ENCODE assay signal across 9 mouse cellular contexts in genomic region chr7:45708221-45708761, GRCm38 (mm10). TPM values are rescaled to one million over a fixed set of nuclear protein-coding genes. Genes with fewer than 3 reads are reported as not detected.
DNase-seq lines count a peak whose midpoint lies in the region; ATAC-seq and TF ChIP-seq lines count a peak whose summit lies in the region.
"Had no signal": no experiment of that assay in that cellular context is flagged by ENCODE, and none has a peak within 500 bp of the region (broad histone marks: within the 10 kb centered on the region; RNA-seq: fewer than 3 reads in every experiment).

No protein-coding gene starts in this region.

- H3K36me3 ChIP-seq in heart, embryonic 14.5 days (ENCODE audit: control insufficient read depth, insufficient read depth, low read length): peaks cover 38% of the 10 kb centered on the region
- no peaks in the 10 kb centered on the region for H3K36me3 ChIP-seq in myocyte (ENCODE audit: control insufficient read depth, insufficient read depth)

- peak overlapping the region; percentile 96 for H3K4me2 ChIP-seq in heart, embryonic 14.5 days (ENCODE audit: low read length)
- H3K4me2 ChIP-seq in myocyte (ENCODE audit: low read depth): peak overlapping the region; percentile 73

- peak overlapping the region; percentile 99 for H3K27ac ChIP-seq in layer of hippocampus, adult 2 months
- peak overlapping the region; percentile 82 for H3K27ac ChIP-seq in cortical plate, adult 2 months (ENCODE audit: insufficient read depth, low read length)
- no peak overlapping the region for H3K27ac ChIP-seq in heart, embryonic 14.5 days (replicated peaks in 1 of 2; ENCODE audit: control insufficient read depth in 1 of 2, insufficient read depth in 1 of 2, low read depth in 2 of 2, low read length in 2 of 2)

- no peak overlapping the region for H3ac ChIP-seq in myocyte (ENCODE audit: control insufficient read depth, insufficient read length)

- no peaks in the 10 kb centered on the region for H3K27me3 ChIP-seq in heart, embryonic 14.5 days (ENCODE audit: control insufficient read depth, insufficient read depth, low read length)
- H3K27me3 ChIP-seq in myocyte (ENCODE audit: control insufficient read depth, insufficient read depth, insufficient read length): no peaks in the 10 kb centered on the region
- H3K27me3 ChIP-seq: Patski had no signal

- no peak for TF ChIP-seq CTCF in layer of hippocampus, adult 2 months (conservative IDR thresholded peaks at IDR 0.05)
- no peak for TF ChIP-seq CTCF in cortical plate, adult 2 months (IDR thresholded peaks at IDR 0.05; ENCODE audit: extremely low read depth, insufficient read depth, low read length)

- H3K4me3 ChIP-seq in layer of hippocampus, adult 2 months: peak overlapping the region; percentile 72
- H3K4me3 ChIP-seq in cortical plate, adult 2 months (ENCODE audit: insufficient read depth, low read length): peak overlapping the region; percentile 97; the same call in 1 of the 2 replicates
- 0 out of 4 replicates have a peak overlapping the region, but pooled peaks of 1 of the 2 experiments have one; percentile 74 for H3K4me3 ChIP-seq in heart, embryonic 14.5 days (ENCODE audit: control insufficient read depth in 1 of 2, insufficient read depth in 1 of 2, low read depth in 1 of 2, low read length in 2 of 2)
- peak overlapping the region; percentile 51 for H3K4me3 ChIP-seq in myocyte

- no peak for DNase-seq in layer of hippocampus, adult 2 months (ENCODE audit: low spot score in 2 of 2)
- DNase-seq in layer of hippocampus, adult 8-10 months (ENCODE audit: low spot score in 2 of 2): no peak
- DNase-seq in kidney, postnatal 10 days: peak; percentile 64
- no peak for DNase-seq in c-Kit-positive CD71-positive TER-119-positive erythroid progenitor cells, embryonic 14.5 days (ENCODE audit: low spot score)
- no peak for DNase-seq in layer of hippocampus, postnatal 36 days

- H3K4me1 ChIP-seq in cortical plate, adult 2 months (ENCODE audit: control insufficient read depth, insufficient read depth, low read length): peaks cover 11% of the 10 kb centered on the region
- H3K4me1 ChIP-seq in heart, embryonic 14.5 days (ENCODE audit: control insufficient read depth in 2 of 2, insufficient read depth in 2 of 2, low read length in 2 of 2): peaks cover 21 to 38% of the 10 kb centered on the region in 2 experiments

- no peak for ATAC-seq in heart, embryonic 14.5 days (ENCODE audit: insufficient number of reproducible peaks, insufficient read depth, low FRiP score, low read depth)
- ATAC-seq: Patski had no signal

- WGBS in heart, embryonic 14.5 days: 46% methylated on average over 13 of the region's 13 CpGs

- TF ChIP-seq POLR2A in cortical plate, adult 2 months (IDR thresholded peaks at IDR 0.05; ENCODE audit: extremely low read depth, insufficient read depth, low read length): peak; percentile 26; the same call in 1 of the 2 replicates
- no peak for TF ChIP-seq POLR2A in myocyte (IDR thresholded peaks at IDR 0.05; ENCODE audit: insufficient read length, low read depth)

- H3K9me3 ChIP-seq in heart, embryonic 14.5 days (ENCODE audit: control insufficient read depth, low read length): no peaks in the 10 kb centered on the region

- 0 out of 2 replicates have a peak overlapping the region, but pooled peaks have one; percentile 14 for H3K9ac ChIP-seq in heart, embryonic 14.5 days (ENCODE audit: low read length)

- no peaks in the 10 kb centered on the region for H3K79me2 ChIP-seq in myocyte (ENCODE audit: control insufficient read depth, insufficient read depth)

TF ChIP-seq in myocyte, 11 proteins besides CTCF, POLR2A, EP300 and RAD21:
- TF ChIP-seq POLR2AphosphoS2 (IDR thresholded peaks at IDR 0.05; ENCODE audit: insufficient read length, low read depth) (peak; percentile 84), MYOG (IDR thresholded peaks at IDR 0.05; ENCODE audit: control insufficient read depth in 1 of 3, insufficient read depth in 1 of 3, insufficient read length in 2 of 3, low read depth in 2 of 3) (no peak)

RNA-seq across cellular contexts. Expression of gene Dbp, which starts 3.4 kb away (rescaled TPM):
- total RNA-seq in layer of hippocampus, adult 2 months (2021): 10 to 100 TPM; 69.2 to 72.8 TPM
- total RNA-seq in layer of hippocampus, adult 8-10 months (2022): 100 to 1,000 TPM in 2 of 4 experiments, 10 to 100 TPM in 2; 76.7 to 136 (median 109) TPM
- polyA plus RNA-seq in cortical plate, adult 2 months (2012; rRNA removed): 251 and 257 TPM in 2 replicates
- 4.5 and 7.3 TPM in 2 replicates for polyA plus RNA-seq in heart, embryonic 14.5 days (2014; fragmentation: Nextera tagmentation; extraction: Ambion mirVana)
- 26.2 TPM for polyA plus RNA-seq in myocyte (2012; fragmentation: generic; extraction: Trizol)
- 10 to 100 TPM; 49.8 to 51.5 TPM for total RNA-seq in layer of hippocampus, postnatal 36 days (2021)

RNA-seq across cellular contexts. Expression of gene Rpl18, which starts 7.0 kb away (rescaled TPM):
- total RNA-seq in layer of hippocampus, adult 2 months (2021): 100 to 1,000 TPM; 342 to 353 TPM
- total RNA-seq in layer of hippocampus, adult 8-10 months (2022): 100 to 1,000 TPM; 385 to 434 (median 409) TPM
- polyA plus RNA-seq in cortical plate, adult 2 months (2012; rRNA removed): 255 and 261 TPM in 2 replicates
- polyA plus RNA-seq in heart, embryonic 14.5 days (2014; fragmentation: Nextera tagmentation; extraction: Ambion mirVana): 666 and 743 TPM in 2 replicates
- polyA plus RNA-seq in myocyte (2012; fragmentation: generic; extraction: Trizol): 3,224 TPM
- 100 to 1,000 TPM; 372 to 375 TPM for total RNA-seq in layer of hippocampus, postnatal 36 days (2021)

RNA-seq across cellular contexts. Expression of gene Car11, which starts 8.6 kb away (rescaled TPM):
- 100 to 1,000 TPM; 184 to 211 TPM for total RNA-seq in layer of hippocampus, adult 2 months (2021)
- total RNA-seq in layer of hippocampus, adult 8-10 months (2022): 100 to 1,000 TPM; 158 to 230 (median 187) TPM
- polyA plus RNA-seq in cortical plate, adult 2 months (2012; rRNA removed): 351 and 377 TPM in 2 replicates
- 6.8 and 8.0 TPM in 2 replicates for polyA plus RNA-seq in heart, embryonic 14.5 days (2014; fragmentation: Nextera tagmentation; extraction: Ambion mirVana)
- polyA plus RNA-seq in myocyte (2012; fragmentation: generic; extraction: Trizol): 3.6 TPM
- total RNA-seq in layer of hippocampus, postnatal 36 days (2021): 100 to 1,000 TPM; 191 to 217 TPM

RNA-seq across cellular contexts. Expression of gene Sphk2, which starts 9.5 kb away (rescaled TPM):
- 10 to 100 TPM; 32.3 to 35.8 TPM for total RNA-seq in layer of hippocampus, adult 2 months (2021)
- 10 to 100 TPM; 28.1 to 36.7 (median 32.7) TPM for total RNA-seq in layer of hippocampus, adult 8-10 months (2022)
- polyA plus RNA-seq in cortical plate, adult 2 months (2012; rRNA removed): 22.5 and 23.5 TPM in 2 replicates
- polyA plus RNA-seq in heart, embryonic 14.5 days (2014; fragmentation: Nextera tagmentation; extraction: Ambion mirVana): 11.9 and 12.5 TPM in 2 replicates
- 22.8 TPM for polyA plus RNA-seq in myocyte (2012; fragmentation: generic; extraction: Trizol)
- total RNA-seq in layer of hippocampus, postnatal 36 days (2021): 10 to 100 TPM; 36.6 to 37.2 TPM

RNA-seq across cellular contexts. Expression of gene Fam83e, which starts 12.7 kb away (rescaled TPM):
- under 1 TPM; 0.27 to 0.33 TPM for total RNA-seq in layer of hippocampus, adult 2 months (2021)
- total RNA-seq in layer of hippocampus, adult 8-10 months (2022): under 1 TPM in 3 of 4 experiments, not detected in 1; 0.18 to 0.41 (median 0.19) TPM
- polyA plus RNA-seq in cortical plate, adult 2 months (2012; rRNA removed): 0.19 and 0.21 TPM in 2 replicates
- 0.16 and 0.31 TPM in 2 replicates for polyA plus RNA-seq in heart, embryonic 14.5 days (2014; fragmentation: Nextera tagmentation; extraction: Ambion mirVana)
- 0.18 TPM for polyA plus RNA-seq in myocyte (2012; fragmentation: generic; extraction: Trizol)
- under 1 TPM; 0.12 to 0.13 TPM for total RNA-seq in layer of hippocampus, postnatal 36 days (2021)

Comparison
In these comparisons a context has a peak if more than half of its experiments do, and no peak if none do; other contexts are left out.
1. H3K27ac ChIP-seq: peak in layer of hippocampus, adult 2 months (single experiment) and cortical plate, adult 2 months (single experiment); none in heart, embryonic 14.5 days (0 of 2).